Mouse (Mus musculus) embryonic facial prominence, embryonic 14.5 days (tissue): ENCODE data around the gene Rps27rt. TPM values are rescaled to one million over a fixed set of nuclear protein-coding genes. Genes with fewer than 3 reads are reported as not detected.
A peak's percentile ranks its signal among the peaks of the same experiment; 100 is the strongest.

Experiments
- ATAC-seq: fragments of 200-750 bp; cut with Nextera tagmentation; 2 replicates; pipeline ENCODE4 v1.8.0; 2017; ENCODE audit warnings: low read depth, moderate number of reproducible peaks, moderate TSS enrichment
- DNase-seq: peaks from one replicate; pipeline ENCODE4 v3.0.0-alpha.2; 2015; ENCODE audit warnings: low spot score
- H3K27ac ChIP-seq: fragments of 300-500 bp; sonication (generic); replicated peaks from 2 replicates; pipeline ENCODE4 v1.5.1; 2014; ENCODE audit warnings: low read depth, mild to moderate bottlenecking, low read length, moderate library complexity
- H3K27me3 ChIP-seq: fragments of 300-500 bp; sonication (generic); replicated peaks from 2 replicates; pipeline ENCODE4 v1.6.1; 2014; ENCODE audit warnings: low read length; ENCODE audit not compliant: control insufficient read depth, insufficient read depth
- H3K36me3 ChIP-seq: fragments of 300-500 bp; sonication (generic); 2 replicates; pipeline ENCODE4 v1.6.1; 2014; ENCODE audit warnings: low read length, mixed read lengths; ENCODE audit not compliant: control insufficient read depth, insufficient read depth
- H3K4me1 ChIP-seq: fragments of 300-500 bp; sonication (generic); 2 replicates; pipeline ENCODE4 v1.6.1; 2014; ENCODE audit warnings: antibody characterized with exemption, low read length; ENCODE audit not compliant: control insufficient read depth, insufficient read depth
- H3K4me2 ChIP-seq: fragments of 300-500 bp; sonication (generic); 2 replicates; pipeline ENCODE4 v1.6.1; 2014; ENCODE audit warnings: low read depth, mild to moderate bottlenecking, low read length, moderate library complexity, mixed read lengths
- H3K4me3 ChIP-seq: fragments of 300-500 bp; sonication (generic); 2 replicates; pipeline ENCODE4 v1.5.1; 2014; ENCODE audit warnings: low read depth, mild to moderate bottlenecking, low read length
- H3K9ac ChIP-seq: fragments of 300-500 bp; sonication (generic); 2 replicates; pipeline ENCODE4 v1.6.1; 2014; ENCODE audit warnings: low read depth, mild to moderate bottlenecking, low read length, moderate library complexity, mixed read lengths
- H3K9me3 ChIP-seq: fragments of 300-500 bp; sonication (generic); 2 replicates; pipeline ENCODE4 v1.6.1; 2016; ENCODE audit warnings: low read length; ENCODE audit not compliant: control insufficient read depth
- WGBS: fragments of 180-500 bp; shearing (Covaris S2); extraction: QIAGEN DNeasy Blood & Tissue Kit; methylation state at CpG from one replicate; pipeline ENCODE4 v1.1.7; 2014; 5-methylcytosine and 5-hydroxymethylcytosine counted together
- polyA plus RNA-seq: library from polyadenylated mRNA; unstranded; fragments of >200 nt; fragmentation: Nextera tagmentation; extraction: Ambion mirVana; gene quantifications from 2 replicates; pipeline ENCODE4 v1.2.1, GENCODE M21; 2014

Gene Rps27rt
- polyA plus RNA-seq, 1 experiment from 2014 or later: 574 TPM

DNA sequence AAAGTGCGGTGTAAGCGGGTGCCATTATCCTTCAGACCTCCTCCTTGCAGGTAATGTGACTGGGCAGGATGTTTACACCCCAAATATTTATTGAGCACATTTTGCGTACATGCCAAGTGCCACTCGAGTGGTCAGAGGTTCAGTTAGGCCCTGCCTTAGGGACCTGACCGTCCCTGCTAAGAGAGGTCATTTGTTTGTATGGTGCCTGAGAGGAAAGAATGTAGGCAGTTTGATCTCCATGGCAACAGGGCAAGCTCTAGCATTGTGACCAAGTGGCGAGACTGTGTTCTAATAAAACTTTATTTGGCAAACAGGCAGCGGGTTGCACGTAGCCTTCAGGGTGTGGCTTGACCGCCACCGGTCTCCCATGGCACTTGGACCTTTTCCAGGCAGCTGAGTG lies 7.9 kb upstream of the Rps27rt start:
- 86% methylated on average over 10 of the region's 10 CpGs for WGBS

DNA sequence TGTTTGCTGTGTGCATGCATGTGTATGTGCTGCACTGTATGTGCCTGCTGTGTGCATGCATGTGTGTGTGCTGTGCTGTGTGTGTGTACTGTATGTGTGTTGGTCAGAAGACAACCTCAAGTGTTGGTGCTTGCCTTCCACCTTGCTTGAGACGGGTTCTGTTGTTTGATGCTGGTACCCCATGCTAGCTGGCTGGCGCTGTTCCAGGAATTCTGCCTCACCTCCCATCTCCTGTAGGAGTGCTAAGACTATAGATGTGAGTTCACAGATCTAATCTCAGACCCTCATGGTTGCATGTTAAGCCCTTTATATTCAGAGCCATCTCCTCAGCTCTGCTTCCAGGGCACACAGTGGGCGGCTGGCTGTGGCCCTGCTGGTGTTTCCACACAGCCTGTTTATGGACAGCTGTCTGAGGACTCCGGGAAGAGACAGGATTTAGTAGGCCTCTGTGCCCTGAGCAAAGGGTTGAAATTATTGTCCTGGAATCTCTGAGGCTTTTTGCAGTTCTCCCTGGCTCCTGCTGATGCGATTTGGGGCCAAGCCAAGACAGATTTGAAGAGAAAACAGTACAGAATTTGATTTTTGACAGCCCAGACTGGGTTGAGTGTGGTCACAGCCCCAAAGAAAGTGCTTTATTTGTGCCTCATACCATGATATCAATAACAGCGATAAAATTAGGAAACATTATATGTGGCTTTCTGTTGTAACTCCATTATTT lies 6.2 kb upstream of the Rps27rt start:
- H3K27me3 ChIP-seq: no peaks in the 10 kb centered on the region
- H3K9ac ChIP-seq: peak overlapping the region; percentile 1; the same call in 1 of the 2 replicates
- no peak overlapping the region for H3K4me2 ChIP-seq
- WGBS: 59% methylated on average over 6 of the region's 6 CpGs
- ATAC-seq: no peak
- H3K4me3 ChIP-seq: no peak overlapping the region
- no peak for DNase-seq
- 0 out of 2 replicates have a peak, but pooled peaks cover 8% of the 10 kb centered on the region for H3K9me3 ChIP-seq
- no peaks in the 10 kb centered on the region for H3K36me3 ChIP-seq
- no peaks in the 10 kb centered on the region for H3K4me1 ChIP-seq
- no peak overlapping the region for H3K27ac ChIP-seq

More for the DNA sequence above, 7.9 kb upstream of the Rps27rt start:
- Histone ChIP-seq H3K4me1 (no peaks in the 10 kb centered on the region), H3K36me3 (no peaks in the 10 kb centered on the region), H3K27me3 (no peaks in the 10 kb centered on the region), H3K4me3 (no peak overlapping the region), H3K9me3 (0 out of 2 replicates have a peak, but pooled peaks cover 8% of the 10 kb centered on the region), H3K4me2 (no peak overlapping the region), H3K9ac (no peak overlapping the region), H3K27ac (no peak overlapping the region)
- ATAC-seq (no peak), DNase-seq (no peak)

DNA sequence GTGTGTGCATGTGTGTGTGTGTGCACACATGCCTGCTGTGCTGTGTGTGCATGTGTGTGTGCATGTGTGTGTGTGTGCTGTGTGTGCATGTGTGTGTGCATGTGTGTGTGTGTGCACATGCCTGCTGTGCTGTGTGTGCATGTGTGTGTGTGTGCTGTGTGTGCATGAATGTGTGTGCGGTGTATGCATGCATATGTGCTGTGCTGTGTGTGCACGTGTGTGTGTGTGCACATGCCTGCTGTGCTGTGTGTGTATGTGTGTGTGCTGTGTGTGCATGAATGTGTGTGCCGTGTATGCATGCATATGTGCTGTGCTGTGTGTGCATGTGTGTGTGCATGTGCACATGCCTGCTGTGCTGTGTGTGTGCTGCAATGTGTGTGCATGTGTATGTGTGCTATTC lies 5.5 kb upstream of the Rps27rt start:
- Histone ChIP-seq H3K36me3 (no peaks in the 10 kb centered on the region), H3K4me3 (no peak overlapping the region), H3K27ac (no peak overlapping the region), H3K9me3 (0 out of 2 replicates have a peak, but pooled peaks cover 6% of the 10 kb centered on the region), H3K27me3 (no peaks in the 10 kb centered on the region), H3K4me1 (no peaks in the 10 kb centered on the region), H3K4me2 (no peak overlapping the region), H3K9ac (no peak overlapping the region)
- WGBS: 97% methylated on average over 3 of the region's 3 CpGs
- ATAC-seq (no peak), DNase-seq (no peak)

DNA sequence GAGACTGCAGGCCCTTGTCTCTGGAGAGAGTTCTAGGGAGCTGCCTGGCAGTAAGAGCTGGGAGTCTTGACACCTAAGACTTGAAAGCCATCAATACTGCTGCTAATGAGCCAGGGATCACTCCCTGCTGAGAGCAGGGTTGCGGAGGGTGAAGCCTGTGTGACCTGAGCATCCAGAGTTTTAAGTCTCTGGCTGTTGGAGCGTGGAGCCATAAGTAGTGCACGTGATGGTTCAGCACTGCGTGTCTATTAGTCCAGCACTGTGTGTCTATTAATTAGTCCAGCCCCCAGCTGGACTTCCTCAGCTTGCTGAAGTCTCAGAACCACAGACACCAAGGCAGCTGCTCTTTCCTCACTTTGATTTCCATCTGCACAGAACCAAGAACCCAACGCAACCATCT lies 3.8 kb upstream of the Rps27rt start:
- Histone ChIP-seq H3K4me2 (no peak overlapping the region), H3K36me3 (no peaks in the 10 kb centered on the region), H3K27ac (no peak overlapping the region), H3K27me3 (no peaks in the 10 kb centered on the region), H3K4me1 (no peaks in the 10 kb centered on the region), H3K4me3 (no peak overlapping the region), H3K9ac (no peak overlapping the region), H3K9me3 (no peaks in the 10 kb centered on the region)
- ATAC-seq (no peak), DNase-seq (no peak)
- 81% methylated on average over 5 of the region's 5 CpGs for WGBS

DNA sequence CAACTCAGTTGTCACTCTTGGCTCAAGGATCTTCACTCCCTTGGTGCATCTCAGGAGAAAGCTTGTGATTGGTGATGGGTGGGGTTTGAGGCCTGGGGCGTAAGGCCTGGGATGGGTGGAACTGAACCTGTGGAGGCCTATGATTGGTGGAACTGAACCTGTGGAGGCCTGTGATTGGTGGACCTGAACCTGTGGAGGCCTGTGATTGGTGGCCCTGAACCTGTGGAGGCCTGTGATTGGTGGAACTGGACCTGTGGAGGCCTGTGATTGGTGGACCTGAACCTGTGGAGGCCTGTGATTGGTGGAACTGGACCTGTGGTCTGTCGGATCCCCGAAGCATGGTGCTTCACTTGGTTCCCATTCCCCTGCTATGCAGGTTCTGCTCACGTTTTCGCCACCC lies 3.2 kb upstream of the Rps27rt start:
- H3K27me3 ChIP-seq: no peaks in the 10 kb centered on the region
- H3K9me3 ChIP-seq: no peaks in the 10 kb centered on the region
- DNase-seq (no peak), ATAC-seq (no peak)
- H3K36me3 ChIP-seq: no peaks in the 10 kb centered on the region
- H3K27ac ChIP-seq: no peak overlapping the region
- no peaks in the 10 kb centered on the region for H3K4me1 ChIP-seq
- H3K9ac ChIP-seq: no peak overlapping the region
- H3K4me2 ChIP-seq: no peak overlapping the region
- no peak overlapping the region for H3K4me3 ChIP-seq
- WGBS: 95% methylated on average over 5 of the region's 5 CpGs

DNA sequence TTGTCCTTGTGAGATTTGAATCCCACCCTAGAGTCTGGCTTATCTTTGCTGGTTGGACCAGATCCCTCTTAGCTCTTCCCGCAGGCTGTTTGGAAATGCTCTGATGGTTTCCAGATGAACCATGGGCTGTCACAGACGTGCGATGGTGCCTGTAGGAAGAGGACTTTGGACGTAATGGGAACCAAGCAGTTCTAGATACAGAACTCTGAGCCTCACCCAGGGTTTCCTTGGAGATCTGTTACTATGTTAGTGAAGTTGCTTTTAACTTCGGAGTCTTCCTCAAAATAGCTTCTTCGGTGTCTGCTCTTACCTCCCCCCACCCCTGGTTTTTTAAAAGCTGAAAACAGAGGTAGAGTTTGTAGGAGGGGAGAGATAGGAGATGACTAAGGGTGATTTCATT lies 2.6 kb downstream of the Rps27rt start:
- no peaks in the 10 kb centered on the region for H3K9me3 ChIP-seq
- no peak overlapping the region for H3K9ac ChIP-seq
- H3K4me1 ChIP-seq: peaks cover 12% of the 10 kb centered on the region
- H3K4me3 ChIP-seq: no peak overlapping the region
- peak overlapping the region; percentile 89; the same call in 1 of the 2 replicates for H3K4me2 ChIP-seq
- no peak overlapping the region for H3K27ac ChIP-seq
- H3K27me3 ChIP-seq: no peaks in the 10 kb centered on the region
- H3K36me3 ChIP-seq: no peaks in the 10 kb centered on the region
- ATAC-seq (no peak), DNase-seq (no peak)
- 53% methylated on average over 6 of the region's 6 CpGs for WGBS

DNA sequence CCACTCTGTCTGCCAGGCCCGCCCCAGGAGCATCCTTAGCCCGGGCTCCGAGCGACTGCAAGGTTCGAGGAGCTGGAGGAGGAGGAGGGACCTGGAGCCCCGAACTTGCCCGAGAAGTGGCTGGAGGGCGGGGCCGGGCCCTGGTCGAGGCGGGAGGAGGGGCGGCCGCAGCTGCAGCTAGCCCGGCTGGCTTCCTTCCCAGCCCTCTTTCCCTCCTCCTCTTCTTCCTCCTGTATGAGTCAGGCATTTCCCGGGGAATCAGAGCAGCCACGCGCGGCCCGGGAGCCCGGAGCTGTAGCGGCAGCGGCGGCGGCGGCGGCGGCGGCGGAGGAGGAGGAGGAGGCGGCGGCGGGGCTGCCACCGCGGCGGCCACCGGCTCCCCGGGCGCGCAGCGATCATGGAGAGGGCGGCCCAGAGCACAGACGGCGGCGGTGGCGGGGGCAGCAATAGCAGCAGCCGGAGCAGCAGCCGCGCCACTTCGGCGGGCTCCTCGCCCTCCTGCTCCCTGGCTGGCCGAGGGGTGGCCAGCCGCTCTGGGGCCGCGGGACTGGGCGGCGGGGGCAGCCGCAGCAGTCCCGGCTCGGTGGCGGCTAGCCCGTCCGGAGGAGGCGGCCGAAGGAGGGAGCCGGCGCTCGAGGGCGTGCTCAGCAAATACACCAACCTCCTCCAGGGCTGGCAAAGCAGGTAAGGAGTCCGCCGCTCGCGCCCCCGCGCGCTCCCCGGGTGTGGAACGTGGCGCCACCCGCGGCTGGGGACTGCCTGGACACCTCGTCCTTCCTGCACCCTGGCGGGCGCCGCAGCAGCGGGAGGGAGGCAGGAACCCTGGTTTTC lies 4.0 kb downstream of the Rps27rt start, which contains the start of gene Osbpl10:
Gene Osbpl10 (plus strand): TSS at position 289 of the 831 bp plus-strand sequence.
- peak within 1 kb of the TSS; percentile 84 for H3K4me3 ChIP-seq
- WGBS: under 1% methylated on average over 25 of the region's 86 CpGs
- H3K4me1 ChIP-seq: peaks cover 12% of the 10 kb centered on the region
- H3K4me2 ChIP-seq: peak within 1 kb of the TSS; percentile 89
- no peaks in the 10 kb centered on the region for H3K9me3 ChIP-seq
- peak; percentile 87 for DNase-seq
- no peaks in the 10 kb centered on the region for H3K36me3 ChIP-seq
- peak; percentile 90 for ATAC-seq
- H3K27ac ChIP-seq: peak within 1 kb of the TSS; percentile 81
- peak within 1 kb of the TSS; percentile 86 for H3K9ac ChIP-seq
- H3K27me3 ChIP-seq: no peaks in the 10 kb centered on the region

DNA sequence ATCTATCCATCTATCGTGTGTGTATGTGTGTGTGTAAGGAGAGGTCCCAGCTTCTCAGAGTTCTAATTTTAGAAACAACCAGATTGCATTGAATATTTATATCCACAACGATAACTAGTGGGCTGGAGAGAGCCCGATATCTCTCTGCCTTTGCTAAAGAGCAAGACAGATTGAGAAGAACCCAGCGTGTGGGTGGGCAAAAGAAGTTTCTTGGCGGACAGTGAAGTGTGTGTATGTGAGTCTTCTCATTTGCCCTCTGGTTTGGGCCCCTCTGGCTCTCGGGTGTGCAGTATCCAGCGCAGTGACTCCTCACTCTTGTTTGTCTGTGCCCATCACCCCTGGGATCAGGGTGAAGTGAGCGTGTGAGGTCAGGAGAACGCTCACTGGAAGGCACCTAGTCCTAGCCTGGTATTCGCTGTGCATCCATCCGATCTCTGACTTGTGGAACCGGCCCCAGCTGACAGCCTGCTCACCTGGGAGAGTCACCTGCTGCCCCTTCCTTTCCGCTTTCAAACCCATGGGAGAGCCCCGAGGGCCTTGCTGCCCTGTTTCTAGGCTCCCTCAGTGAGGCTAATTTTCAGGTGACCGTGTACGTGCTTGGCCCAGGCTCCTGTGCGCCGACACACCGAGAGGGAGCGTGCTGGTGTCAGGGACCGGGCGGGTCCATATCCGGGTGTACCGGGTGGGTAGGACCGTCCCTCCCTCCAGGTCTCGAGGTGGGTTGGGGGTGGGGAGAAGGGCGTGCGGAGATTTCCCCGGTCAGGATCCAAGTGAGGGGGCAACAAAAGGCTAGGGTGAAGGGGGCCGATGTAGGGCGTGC lies 4.9 kb downstream of the Rps27rt start:
- H3K4me2 ChIP-seq: peak overlapping the region; percentile 89
- ATAC-seq (peak; percentile 75), DNase-seq (peak; percentile 28)
- no peaks in the 10 kb centered on the region for H3K36me3 ChIP-seq
- peak overlapping the region; percentile 81; the same call in 1 of the 2 replicates for H3K27ac ChIP-seq
- WGBS: 9% methylated on average over 28 of the region's 31 CpGs
- no peaks in the 10 kb centered on the region for H3K9me3 ChIP-seq
- peak overlapping the region; percentile 86 for H3K9ac ChIP-seq
- H3K27me3 ChIP-seq: no peaks in the 10 kb centered on the region
- peak overlapping the region; percentile 84 for H3K4me3 ChIP-seq
- peaks cover 12% of the 10 kb centered on the region for H3K4me1 ChIP-seq
